ENCODE assay signal across 8 mouse cellular contexts in genomic region chr2:146511401-146511865, GRCm38 (mm10). TPM values are rescaled to one million over a fixed set of nuclear protein-coding genes. Genes with fewer than 3 reads are reported as not detected.
DNase-seq lines count a peak whose midpoint lies in the region; ATAC-seq and TF ChIP-seq lines count a peak whose summit lies in the region.

No protein-coding gene starts in this region.

- WGBS in kidney, embryonic 16.5 days, result under 1% methylated on average over 22 of the region's 22 CpGs
- WGBS in forebrain, embryonic 11.5 days, result 0% methylated on average over 22 of the region's 22 CpGs
- WGBS in liver, embryonic 13.5 days (ENCODE audit: insufficient replicate concordance), result under 1% methylated on average over 21 of the region's 22 CpGs

- peak overlapping the region; percentile 43; the same call in 1 of the 2 replicates for H3K27ac ChIP-seq in kidney, embryonic 16.5 days (ENCODE audit: low read length)
- H3K27ac ChIP-seq in forebrain, embryonic 11.5 days (ENCODE audit: low read depth, low read length), result no peak overlapping the region
- peak overlapping the region; percentile 80 for H3K27ac ChIP-seq in liver, embryonic 13.5 days

- TF ChIP-seq CTCF in G1E (IDR thresholded peaks at IDR 0.05; ENCODE audit: low read depth, low read length), result no peak

- no peak for DNase-seq in kidney, postnatal 36 days
- DNase-seq in G1E (ENCODE audit: low spot score), result no peak
- no peak for DNase-seq in forebrain, embryonic 11.5 days (ENCODE audit: low spot score)
- no peak for DNase-seq in liver, embryonic 13.5 days
- DNase-seq in skeletal muscle tissue, adult 2 months (ENCODE audit: low read depth, low spot score), result peak; percentile 15
- DNase-seq in ovary, postnatal 36 days (ENCODE audit: low spot score), result no peak

- peak overlapping the region; percentile 81 for H3K4me2 ChIP-seq in kidney, embryonic 16.5 days (replicated peaks; ENCODE audit: low read depth, low read length)
- peak overlapping the region; percentile 74 for H3K4me2 ChIP-seq in forebrain, embryonic 11.5 days (ENCODE audit: low read depth, low read length, severe bottlenecking)
- H3K4me2 ChIP-seq in liver, embryonic 13.5 days, result peak overlapping the region; percentile 96

- no peaks in the 10 kb centered on the region for H3K27me3 ChIP-seq in kidney, embryonic 16.5 days (ENCODE audit: insufficient read depth, low read length)
- no peaks in the 10 kb centered on the region; the same call in 1 of the 2 replicates for H3K27me3 ChIP-seq in G1E (ENCODE audit: insufficient read depth, low read length)
- no peaks in the 10 kb centered on the region for H3K27me3 ChIP-seq in forebrain, embryonic 11.5 days (ENCODE audit: control insufficient read depth, insufficient read depth, low read length)
- no peaks in the 10 kb centered on the region for H3K27me3 ChIP-seq in liver, embryonic 13.5 days

- H3K4me1 ChIP-seq in kidney, embryonic 16.5 days (ENCODE audit: insufficient read depth, low read length), result peaks cover 8% of the 10 kb centered on the region; the same call in 1 of the 2 replicates
- peaks cover 20% of the 10 kb centered on the region for H3K4me1 ChIP-seq in G1E (ENCODE audit: insufficient read depth, low read depth, low read length)
- no peaks in the 10 kb centered on the region for H3K4me1 ChIP-seq in forebrain, embryonic 11.5 days (replicated peaks; ENCODE audit: control insufficient read depth, insufficient read depth, low read length)
- peaks cover 37% of the 10 kb centered on the region for H3K4me1 ChIP-seq in liver, embryonic 13.5 days (replicated peaks)

- H3K9me3 ChIP-seq in kidney, embryonic 16.5 days (ENCODE audit: low read length), result no peaks in the 10 kb centered on the region
- H3K9me3 ChIP-seq in G1E (replicated peaks), result no peaks in the 10 kb centered on the region
- H3K9me3 ChIP-seq in forebrain, embryonic 11.5 days (ENCODE audit: control insufficient read depth, low read length), result no peaks in the 10 kb centered on the region
- H3K9me3 ChIP-seq in liver, embryonic 13.5 days (replicated peaks), result no peaks in the 10 kb centered on the region

- no peaks in the 10 kb centered on the region for H3K36me3 ChIP-seq in kidney, embryonic 16.5 days (ENCODE audit: insufficient read depth, low read length)
- peaks cover 5% of the 10 kb centered on the region for H3K36me3 ChIP-seq in G1E (replicated peaks)
- no peaks in the 10 kb centered on the region for H3K36me3 ChIP-seq in forebrain, embryonic 11.5 days (ENCODE audit: control insufficient read depth, insufficient read depth, low read length)
- no peaks in the 10 kb centered on the region for H3K36me3 ChIP-seq in liver, embryonic 13.5 days

- peak overlapping the region; percentile 90 for H3K9ac ChIP-seq in kidney, embryonic 16.5 days (replicated peaks; ENCODE audit: low read length)
- H3K9ac ChIP-seq in forebrain, embryonic 11.5 days (ENCODE audit: low read length), result peak overlapping the region; percentile 93
- H3K9ac ChIP-seq in liver, embryonic 13.5 days, result peak overlapping the region; percentile 93

- ATAC-seq in kidney, embryonic 16.5 days (ENCODE audit: low FRiP score, low TSS enrichment), result no peak
- no peak for ATAC-seq in G1E (ENCODE audit: extremely low read depth, insufficient number of reproducible peaks, low FRiP score, poor library complexity, severe bottlenecking)
- ATAC-seq in forebrain, embryonic 11.5 days (replicated peaks; ENCODE audit: low FRiP score), result no peak; the same call in 1 of the 2 replicates
- ATAC-seq in liver, embryonic 13.5 days (ENCODE audit: low read depth), result peak; percentile 29
- no peak; the same call in 1 of the 2 replicates for ATAC-seq in cerebellum, adult (ENCODE audit: insufficient number of reproducible peaks, low FRiP score, low TSS enrichment)

- H3K4me3 ChIP-seq in kidney, embryonic 16.5 days (ENCODE audit: low read length), result peak overlapping the region; percentile 94
- H3K4me3 ChIP-seq in G1E (ENCODE audit: low read depth, low read length), result peak overlapping the region; percentile 96
- H3K4me3 ChIP-seq in forebrain, embryonic 11.5 days (ENCODE audit: low read depth, low read length), result peak overlapping the region; percentile 83
- H3K4me3 ChIP-seq in liver, embryonic 13.5 days (replicated peaks), result peak overlapping the region; percentile 83

RNA-seq across cellular contexts. Expression of gene Ralgapa2, which starts 0.7 kb away (rescaled TPM):
- 6.8 and 8.0 TPM in 2 replicates for polyA plus RNA-seq in kidney, embryonic 16.5 days (2015; fragmentation: Nextera tagmentation; extraction: Ambion mirVana)
- total RNA-seq in G1E (2014; fragmentation: Nextera tagmentation), result 25.2 and 48.2 TPM in 2 replicates
- total RNA-seq in G1E (2017), result 16.2 and 18.8 TPM in 2 replicates
- 7.0 and 8.2 TPM in 2 replicates for polyA plus RNA-seq in G1E (2012)
- 11.8 and 12.3 TPM in 2 replicates for polyA plus RNA-seq in forebrain, embryonic 11.5 days (2014; fragmentation: Nextera tagmentation; extraction: Ambion mirVana)
- polyA plus RNA-seq in liver, embryonic 13.5 days (2015; fragmentation: Nextera tagmentation; extraction: Ambion mirVana), result 2.9 and 3.3 TPM in 2 replicates
